Mouse (Mus musculus) urinary bladder, postnatal 36 days (tissue): ENCODE measurements around the gene Xylt1.

ENCODE experiments used
- DNase-seq, 2 experiments: peaks; one replicate each; pipeline ENCODE4 v3.0.0; 2022; ENCODE audit warnings: low spot score in 2 of 2, mixed read lengths in 1 of 2

Xylt1 gene

DNA sequence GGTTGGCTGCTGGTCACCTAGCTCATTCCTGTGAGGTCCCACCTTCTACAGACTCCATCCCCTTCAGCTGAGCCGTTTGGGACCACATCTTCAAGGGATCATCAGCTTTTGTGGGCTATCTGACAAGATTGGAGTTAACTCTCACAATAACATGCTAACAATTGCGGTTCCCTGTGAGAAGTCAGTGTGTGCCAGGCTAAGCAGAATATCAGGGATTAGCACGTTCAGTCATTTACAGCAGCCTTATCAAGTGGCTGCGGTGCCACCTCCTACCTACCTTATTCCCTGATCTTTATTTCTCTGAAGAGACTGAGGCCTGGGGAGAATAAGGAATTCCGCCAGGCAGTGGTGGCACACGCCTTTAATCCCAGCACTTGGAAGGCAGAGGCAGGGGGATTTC lies 13.6 kb downstream of the Xylt1 start:
- no peak for DNase-seq

DNA sequence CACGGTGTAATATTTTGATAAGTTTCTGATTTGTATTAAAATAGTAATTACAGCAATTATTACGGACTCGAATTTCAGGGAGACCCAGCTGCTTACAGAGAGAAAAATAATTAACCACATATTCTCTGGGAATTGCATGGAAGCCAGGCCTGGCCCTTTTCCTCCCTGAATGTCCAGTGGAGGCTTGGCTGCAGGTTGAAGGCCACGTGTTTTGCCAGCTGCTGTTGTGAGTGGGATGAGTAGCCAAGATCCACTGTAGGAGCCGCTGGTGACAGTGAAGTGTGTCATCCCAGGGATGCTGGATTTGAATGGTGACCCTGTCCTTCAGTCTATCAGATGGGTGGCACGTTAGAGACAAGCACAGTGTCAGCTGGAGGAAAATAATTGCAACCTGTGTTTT lies 14.7 kb downstream of the Xylt1 start:
- no peak for DNase-seq

DNA sequence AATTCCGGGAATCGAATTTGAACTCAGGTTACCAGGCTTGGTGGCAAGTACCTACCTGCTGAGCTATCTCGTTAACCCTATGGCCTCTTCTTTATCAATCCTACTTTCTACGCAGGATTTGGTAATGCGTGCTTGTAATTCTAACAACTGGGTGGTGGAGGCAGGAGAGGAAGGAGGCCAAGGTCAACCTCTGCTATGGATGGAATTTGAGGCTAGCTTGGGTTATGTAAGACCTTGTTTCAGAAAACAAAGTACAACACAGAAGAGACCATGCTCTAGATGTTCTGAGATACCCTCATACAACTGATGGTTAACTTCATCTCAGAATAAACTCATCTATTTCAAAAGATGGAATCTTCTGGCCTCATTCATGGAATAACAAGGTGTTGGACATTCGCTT lies 17.1 kb downstream of the Xylt1 start:
- no peak for DNase-seq

DNA sequence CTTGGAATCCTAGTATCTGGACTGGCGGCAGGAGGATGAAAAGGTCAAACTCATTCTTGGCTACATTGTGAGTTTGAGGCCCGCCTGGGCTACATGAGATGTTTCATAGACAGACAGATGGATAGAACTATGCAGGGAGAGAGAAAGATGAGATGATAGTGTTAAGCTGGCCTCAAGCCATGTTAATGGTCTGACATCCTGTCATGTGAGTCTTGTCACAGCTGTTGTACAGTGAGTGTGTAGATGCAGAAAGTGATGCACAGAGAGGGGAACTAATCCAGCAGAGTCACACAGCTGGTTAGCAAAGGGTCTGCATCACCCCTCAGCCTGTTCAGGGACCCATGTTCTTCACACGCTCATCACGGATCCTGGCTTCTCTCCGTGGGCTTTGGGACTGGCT lies 19.2 kb downstream of the Xylt1 start:
- DNase-seq = no peak

DNA sequence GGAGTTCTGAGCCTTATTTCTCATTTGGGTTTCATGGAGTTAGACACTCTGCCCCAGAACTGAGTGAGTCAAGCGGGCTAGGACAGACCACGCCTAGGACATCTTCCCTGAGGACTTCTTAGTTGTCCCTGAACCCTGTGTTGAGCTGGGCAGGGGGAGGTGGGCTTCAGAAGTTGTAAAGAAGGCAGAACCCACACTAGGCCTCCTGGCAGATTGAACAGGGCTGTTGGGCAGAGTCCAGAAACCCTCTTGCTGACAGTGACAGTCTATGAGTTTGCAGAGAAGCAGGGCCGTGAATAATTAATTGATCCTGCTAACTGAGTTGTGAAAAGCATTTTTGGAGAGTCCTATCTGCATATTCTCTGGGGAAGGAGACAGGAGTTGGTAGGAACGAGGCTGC lies 20.8 kb downstream of the Xylt1 start:
- no peak for DNase-seq

DNA sequence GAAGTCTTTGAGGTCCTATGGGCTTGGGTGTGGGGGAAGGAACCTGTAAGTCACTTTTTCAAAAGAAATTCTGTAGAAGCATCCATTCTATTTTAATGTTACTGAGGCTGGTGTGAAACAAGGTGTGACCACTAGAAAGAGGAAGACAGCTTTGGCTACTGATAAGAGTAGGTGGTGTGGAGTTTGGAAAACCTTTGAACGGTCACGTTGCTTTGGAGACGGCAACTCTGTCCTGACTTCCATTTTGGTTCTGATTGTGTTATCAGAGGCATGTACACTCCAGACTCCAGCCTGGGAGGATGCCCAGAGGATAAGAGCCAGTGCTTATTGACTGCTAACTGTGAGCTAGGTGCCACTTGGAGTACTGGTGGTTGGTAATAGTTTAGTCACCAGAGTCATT lies 25.6 kb downstream of the Xylt1 start:
- DNase-seq = no peak

DNA sequence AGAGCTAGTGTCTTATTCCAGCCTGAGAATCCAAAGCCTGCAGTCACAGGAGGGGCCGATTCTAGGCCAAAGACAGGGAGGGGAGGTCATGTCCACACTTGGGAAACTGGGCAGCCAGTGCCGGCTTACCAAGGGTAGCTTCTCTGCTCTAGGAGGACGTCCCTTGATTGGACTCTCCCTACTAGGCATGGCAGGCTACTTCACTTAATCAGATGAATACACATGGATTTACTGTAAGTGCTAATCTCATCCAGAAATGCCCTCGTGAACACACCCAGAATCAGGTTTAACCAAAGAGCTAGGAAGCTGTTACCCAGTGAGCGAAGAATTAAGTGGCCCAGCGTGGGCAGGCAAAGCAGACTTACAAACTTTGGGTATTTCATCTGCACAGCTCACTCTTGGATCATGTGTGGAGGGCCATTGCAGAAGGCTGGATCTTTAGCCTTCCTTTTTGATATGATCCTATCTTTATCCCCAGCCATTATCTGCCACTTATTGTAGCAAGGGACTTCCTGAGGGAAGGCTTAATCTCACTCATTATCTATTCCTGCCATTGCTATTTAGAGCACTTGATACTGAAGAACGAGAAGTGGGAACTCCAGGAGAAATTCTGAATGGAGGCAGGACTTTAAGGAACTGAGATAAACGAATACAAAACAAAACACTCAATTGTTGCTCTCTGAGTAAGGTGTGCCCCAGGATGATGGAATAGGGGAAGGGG lies 28.6 kb downstream of the Xylt1 start:
- no peak for DNase-seq

DNA sequence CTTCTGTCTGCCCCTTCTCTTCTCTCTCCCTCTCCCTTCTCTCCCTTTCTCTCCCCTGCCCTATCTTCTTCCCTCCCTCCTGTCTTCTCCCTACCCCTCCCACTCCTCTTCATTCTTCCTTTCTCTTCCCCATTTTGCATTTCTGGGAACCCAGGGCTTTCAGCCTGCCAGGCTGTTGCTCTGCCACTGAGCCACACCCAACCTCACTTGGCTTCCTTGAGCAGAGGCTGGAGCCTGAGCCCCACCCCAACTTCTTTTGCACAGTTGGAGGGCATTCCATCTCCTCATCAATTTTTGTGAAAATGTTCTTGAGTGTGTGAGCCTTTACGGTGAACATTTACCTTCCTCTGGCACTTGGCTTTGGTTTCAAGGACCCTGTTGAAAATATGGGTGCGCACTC lies 31.1 kb downstream of the Xylt1 start:
- DNase-seq = no peak

DNA sequence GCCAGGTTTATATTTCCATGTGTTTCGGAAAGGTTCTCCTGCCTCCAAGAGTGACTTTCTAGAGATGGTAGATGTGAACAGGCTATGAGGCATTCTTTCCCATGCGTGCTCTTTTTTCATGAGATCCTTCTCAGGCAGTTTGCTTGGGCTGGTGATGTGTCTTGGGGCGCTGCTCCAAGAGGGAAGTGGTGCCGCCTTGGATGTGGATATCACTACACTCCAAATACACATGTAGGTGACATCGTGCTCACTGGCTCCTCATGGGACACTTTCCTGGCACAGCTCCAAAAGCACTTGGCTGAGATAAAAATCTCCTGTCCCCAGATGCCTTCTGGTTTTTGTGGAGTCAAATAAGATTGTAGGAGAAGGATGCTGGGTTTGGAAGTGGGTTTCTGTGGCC lies 31.6 kb downstream of the Xylt1 start:
- peak in 1 of 2 experiments; percentile 47 for DNase-seq

DNA sequence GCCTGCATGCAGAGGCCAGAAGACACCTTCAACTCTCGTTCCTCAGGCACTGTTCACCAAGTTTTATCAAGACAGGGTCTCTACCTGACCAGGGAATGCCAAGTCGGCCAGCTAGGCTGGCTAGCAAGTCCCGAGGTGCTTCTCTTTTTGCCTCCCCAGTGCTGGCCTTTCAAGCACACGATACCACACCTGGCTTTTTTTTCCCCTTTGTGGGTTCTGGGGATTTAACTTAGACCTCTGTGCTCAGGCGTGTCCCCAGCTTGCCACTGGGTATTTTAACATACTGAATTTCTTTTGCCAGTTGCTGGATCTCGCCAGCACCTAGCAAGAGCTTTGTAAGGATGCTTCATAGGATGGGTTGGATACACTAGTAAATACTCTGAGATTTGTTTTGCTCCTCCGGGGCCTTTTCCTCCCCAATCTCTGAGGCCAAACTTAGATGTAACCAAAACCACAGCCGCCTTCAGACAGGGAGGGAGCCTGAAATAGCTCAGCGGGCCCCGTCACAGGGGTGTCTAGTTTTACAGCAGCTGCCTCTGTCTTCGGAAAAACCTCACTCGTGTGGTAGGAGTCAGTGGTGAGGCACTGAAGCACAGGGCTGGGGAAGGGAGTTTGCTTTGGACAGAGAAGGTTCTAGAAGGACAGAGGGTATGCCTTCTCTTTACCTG lies 33.7 kb downstream of the Xylt1 start:
- DNase-seq = no peak

DNA sequence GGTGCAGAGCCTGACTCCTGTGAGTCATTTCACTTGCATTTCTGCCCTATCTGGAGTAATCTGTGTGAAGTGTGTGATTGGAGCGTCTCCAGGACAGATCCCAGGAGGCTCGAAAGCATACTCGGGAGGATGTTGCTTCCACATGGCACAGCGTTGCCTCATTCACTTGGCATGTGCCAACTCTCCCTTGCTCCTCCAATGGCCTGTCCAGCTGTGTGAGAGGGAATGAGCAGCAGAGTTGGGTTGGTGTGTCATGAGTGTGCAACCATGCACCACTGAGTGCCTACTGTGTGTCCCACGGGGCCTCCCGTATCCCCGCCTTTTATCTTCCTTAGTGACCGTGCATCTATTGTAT lies 34.2 kb downstream of the Xylt1 start:
- DNase-seq = peak in 1 of 2 experiments; percentile 69

DNA sequence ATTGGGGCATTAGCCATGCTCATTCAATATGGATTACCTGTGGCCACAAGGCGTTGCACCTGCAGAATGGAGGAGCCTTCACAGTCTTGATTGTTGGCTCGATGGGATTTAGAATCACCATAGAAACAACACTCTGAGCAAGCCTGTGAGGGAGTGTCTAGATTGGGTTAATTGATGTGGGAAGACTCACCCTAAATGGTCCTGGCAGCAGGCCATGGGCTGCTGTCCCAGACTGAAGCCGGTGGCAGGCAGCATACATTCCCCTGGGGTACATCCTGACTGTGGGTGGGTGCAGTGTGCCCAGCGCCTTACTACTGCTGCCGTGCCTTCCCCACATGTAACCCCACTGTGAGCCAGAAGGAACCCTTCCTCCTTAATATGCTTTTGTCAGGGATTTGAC lies 38.3 kb downstream of the Xylt1 start:
- DNase-seq = no peak

DNA sequence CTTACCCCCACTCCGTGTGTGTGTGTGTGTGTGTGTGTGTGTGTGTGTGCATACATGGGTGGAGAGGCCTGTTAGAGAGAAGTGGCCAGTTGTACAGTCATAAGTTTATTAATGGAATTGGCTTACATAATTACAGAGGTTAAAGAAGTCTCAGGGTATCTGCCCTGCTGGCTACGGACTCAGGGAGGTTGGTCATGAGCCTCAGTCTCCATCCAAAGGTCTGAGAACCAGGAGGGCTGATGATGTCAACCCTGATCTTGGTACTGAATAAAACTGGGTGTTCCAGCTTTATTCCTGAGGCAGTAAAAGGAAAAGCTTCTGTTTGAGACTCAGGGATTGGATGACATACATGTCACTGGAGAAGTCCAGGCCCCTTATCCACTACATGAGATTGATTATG lies 39.1 kb downstream of the Xylt1 start:
- DNase-seq = no peak

DNA sequence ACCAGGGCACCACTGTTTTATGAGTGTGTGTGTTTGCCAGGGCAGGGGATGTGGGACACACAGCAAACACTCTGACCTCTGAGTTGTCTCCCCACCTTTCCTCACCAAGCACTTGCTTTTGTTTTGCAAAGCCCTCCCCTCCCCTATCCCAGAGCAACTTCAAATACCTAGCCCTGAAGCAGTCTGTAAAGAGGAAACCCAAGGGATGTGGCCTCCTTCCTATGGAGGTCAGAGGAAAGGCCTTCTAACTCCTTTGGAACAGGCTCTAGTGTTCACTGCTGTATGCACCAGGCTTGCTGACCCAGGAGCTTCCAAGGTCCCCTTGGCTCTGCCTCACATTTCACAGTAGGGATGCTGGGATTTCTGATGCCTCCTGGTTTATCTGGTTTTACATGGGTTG lies 39.5 kb downstream of the Xylt1 start:
- DNase-seq = no peak

DNA sequence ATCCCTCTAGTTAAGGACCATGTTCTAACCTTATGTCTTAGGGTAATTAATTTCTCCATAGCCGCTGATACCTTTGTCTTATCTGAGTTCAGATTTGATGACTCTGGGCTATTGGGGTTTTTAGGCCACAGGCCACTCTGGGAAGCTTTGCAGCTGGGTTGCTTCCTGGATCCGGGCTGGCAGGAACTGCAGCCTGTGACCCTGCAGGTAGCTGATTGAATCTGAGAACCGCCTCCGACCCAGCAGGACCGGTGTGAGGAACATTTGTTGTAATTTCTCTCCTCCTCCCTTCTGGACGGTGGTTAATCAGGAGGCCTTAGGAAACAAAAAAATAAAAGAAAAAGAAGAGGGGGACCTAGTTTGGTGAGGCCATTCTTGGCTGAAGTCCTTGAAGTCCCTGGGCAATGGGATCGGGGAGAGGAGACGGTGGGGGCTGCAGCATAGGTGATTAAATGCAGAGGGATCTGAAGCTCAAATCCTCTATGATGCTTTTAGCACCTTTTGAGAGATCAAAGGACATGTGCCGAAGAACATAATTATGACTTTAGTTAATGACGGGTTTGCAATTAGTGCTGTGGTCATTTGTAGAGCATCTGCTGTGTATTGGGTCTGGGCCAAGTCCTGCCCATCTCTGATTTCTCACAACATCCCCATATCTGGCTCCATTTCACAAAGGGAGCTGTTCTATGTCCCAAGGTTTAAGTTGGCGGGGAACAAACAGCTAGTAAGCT lies 40.2 kb downstream of the Xylt1 start:
- DNase-seq = no peak

DNA sequence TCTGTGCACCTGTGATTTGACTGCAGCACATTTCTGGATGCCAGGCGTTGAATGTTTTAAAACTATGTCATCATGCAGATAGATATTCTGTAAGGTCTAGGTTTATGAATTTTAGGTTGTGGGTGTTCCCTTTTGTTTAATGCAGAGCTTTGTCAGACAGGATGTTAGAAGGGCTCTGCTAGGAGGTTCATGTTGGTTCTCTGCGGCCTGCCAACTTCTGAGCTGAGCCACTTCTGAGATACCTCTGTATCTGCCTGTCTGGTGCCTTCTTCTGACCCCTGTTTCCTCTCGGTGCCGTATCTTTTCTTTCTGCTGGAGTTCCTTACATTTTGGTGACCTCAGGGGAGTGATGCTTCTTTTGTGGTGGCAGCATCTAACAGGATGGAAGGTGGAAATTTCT lies 44.1 kb downstream of the Xylt1 start:
- DNase-seq = no peak

DNA sequence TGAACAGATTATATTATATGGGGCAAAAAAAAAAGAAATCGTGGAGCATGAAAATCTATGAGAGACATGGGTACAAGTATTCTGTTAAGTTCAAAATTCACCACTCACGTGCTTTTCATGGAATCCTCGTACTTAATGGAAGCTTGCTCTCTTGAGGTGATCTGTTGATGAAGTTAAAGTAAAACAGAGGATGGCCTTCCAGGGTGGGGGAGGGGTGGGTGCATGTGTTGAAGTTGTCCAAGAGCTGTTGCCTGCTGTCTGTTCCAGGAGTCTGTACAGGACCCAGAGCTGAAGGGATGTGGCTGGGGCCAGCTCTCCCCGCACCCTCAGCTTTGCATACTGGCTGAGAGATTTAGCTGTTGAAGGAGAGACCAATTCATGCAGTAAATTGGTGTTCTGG lies 45.6 kb downstream of the Xylt1 start:
- DNase-seq = no peak

DNA sequence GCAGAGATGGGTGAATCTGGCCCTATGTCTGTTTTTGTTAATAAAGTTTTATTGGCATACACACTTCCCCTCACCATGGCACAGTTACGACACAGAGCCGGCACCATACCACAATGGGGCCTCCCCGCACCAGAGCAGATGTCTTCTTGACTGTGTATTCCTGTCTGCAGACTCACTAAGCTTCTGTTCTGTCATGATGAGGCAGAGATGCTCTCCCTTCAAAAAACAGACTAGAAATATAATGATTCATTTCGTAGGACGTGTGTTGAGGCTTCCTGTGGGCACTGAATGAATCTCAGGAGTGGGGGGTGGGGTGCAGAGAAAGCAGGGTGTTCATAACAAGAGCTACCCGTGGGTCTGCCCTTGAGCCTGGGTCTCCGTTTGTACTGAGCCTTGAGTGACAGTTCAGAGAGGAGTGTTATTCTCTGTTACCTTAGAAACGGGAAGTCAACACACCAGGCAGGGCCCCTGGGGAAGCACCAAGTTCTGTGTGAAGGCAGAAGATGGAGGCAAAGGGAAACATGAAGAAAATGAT lies 48.0 kb downstream of the Xylt1 start:
- no peak for DNase-seq

DNA sequence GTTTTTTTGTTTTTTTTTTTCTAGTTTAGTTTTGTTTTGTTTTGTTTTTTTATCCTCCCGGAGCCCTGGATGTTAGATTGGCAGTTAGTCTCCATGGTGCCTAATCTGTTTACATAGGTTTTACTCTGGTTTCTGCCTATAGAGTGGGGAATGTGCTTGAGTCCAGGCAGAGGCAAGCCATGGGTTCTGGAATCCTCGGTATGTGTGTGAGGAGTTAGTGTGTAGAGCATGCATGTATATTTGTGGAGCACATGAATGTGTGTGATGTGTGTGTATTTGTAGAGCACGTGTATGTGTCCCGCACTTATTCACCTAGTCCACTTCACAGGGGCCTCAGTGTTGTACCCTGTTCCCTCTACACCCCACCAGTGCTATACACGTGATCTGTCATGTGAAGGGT lies 48.7 kb downstream of the Xylt1 start:
- no peak for DNase-seq

DNA sequence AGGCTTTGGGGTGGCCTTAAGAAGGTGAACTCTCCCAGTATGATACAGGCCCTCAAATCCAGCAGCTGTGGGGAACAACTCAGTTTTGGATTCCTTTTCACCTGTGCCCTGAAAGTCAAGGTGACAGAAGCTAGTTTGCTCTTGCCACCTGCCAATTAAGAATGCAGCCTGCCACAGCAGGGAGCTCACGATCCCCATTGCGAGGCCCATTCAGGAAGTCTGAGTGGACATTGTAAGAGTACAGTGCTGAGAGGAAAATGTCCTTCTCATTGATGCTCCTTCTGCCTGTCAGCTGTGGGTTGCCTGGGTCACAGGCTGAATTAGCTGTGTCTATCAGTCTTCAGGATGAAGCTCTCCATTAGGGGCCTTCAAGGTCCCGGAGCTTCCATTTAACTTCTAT lies 49.1 kb downstream of the Xylt1 start:
- no peak for DNase-seq

DNA sequence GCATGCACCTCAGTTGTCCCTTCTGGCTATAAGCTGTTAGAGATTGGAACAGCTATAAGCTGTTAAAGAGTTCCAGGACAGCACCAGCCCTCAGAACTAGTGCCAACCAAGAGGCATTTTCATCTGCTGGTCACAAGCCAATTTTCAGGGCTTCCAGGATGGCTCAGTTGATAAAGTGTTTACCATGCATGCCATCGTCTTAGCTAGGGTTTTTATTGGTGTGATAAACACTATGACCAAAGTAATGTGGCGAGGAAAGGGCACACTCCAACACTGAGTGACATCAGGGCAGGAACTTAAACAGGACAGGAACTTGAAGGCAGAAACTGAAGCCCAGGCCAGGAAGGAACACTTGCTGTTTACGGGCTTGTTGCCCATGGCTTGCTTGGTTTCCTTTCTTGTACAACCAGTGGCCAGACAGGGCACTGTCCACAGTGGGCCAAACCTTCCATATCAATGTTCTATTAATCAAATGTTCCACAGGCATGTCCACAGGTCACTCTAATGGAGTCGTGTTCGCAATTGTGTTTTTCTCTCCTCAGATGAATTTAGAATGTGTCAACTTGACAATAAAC lies 49.7 kb downstream of the Xylt1 start:
- DNase-seq = no peak

DNA sequence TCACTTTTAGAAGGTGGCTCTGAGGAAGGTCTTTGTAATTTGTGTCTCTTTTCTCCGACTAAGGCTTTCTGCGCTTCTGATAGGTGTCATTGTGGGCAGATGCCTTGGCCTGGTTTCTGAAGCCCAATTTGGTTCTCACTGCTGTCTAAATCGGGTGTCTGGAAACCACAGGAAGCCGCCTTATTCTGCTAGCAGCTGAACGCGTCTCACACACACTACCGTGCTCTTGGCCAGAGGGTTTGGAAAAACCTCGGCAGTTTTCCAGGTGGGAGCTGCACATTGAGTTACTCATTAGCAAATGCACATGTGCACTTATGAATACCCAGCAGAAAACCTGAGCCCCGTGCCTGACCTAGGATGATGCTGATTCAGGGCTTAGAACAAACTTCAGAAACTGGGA lies 52.9 kb downstream of the Xylt1 start:
- no peak for DNase-seq

DNA sequence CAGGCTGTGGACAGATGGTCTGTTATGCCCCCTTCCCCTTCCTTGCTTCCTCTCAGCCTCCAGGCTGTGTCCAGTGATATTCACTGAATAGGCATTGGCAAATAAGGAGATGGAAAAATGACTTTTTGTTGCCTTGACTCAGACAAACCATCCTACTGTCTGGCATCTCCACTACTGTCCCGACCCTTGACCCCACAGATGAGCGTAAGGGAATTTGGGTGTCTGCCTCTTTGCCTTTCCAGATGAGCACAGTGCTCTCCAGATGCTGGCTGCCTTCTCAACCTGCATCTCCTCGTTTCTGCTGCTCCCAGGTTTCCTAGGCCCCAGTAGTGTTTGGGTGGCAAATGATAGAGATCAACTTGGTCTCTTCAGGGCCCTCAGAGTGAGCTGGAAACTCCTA lies 54.3 kb downstream of the Xylt1 start:
- DNase-seq = no peak
